Mouse (Mus musculus) heart, postnatal 0 days (tissue): ENCODE results near the gene 4930404H24Rik. TPM values are rescaled to one million over a fixed set of nuclear protein-coding genes. Genes with fewer than 3 reads are reported as not detected.

ENCODE experiments used
- ATAC-seq: fragments of 200-750 bp; cut with Nextera tagmentation; 2 replicates; pipeline ENCODE4 v1.8.0; 2017; ENCODE audit warnings: low read depth, moderate number of reproducible peaks, moderate library complexity; ENCODE audit not compliant: insufficient read depth
- DNase-seq: peaks from one replicate; pipeline ENCODE4 v3.0.0-alpha.2; 2016; ENCODE audit warnings: low spot score
- H3K27ac ChIP-seq: fragments of 300-500 bp; sonication (generic); 2 replicates; pipeline ENCODE4 v1.5.1; 2014; ENCODE audit warnings: low read depth, mild to moderate bottlenecking
- H3K27me3 ChIP-seq: fragments of 300-500 bp; sonication (generic); 2 replicates; pipeline ENCODE4 v1.6.1; 2014; ENCODE audit warnings: low read length, mixed read lengths; ENCODE audit not compliant: control insufficient read depth, insufficient read depth
- H3K36me3 ChIP-seq: fragments of 300-500 bp; sonication (generic); replicated peaks from 2 replicates; pipeline ENCODE4 v1.6.1; 2014; ENCODE audit warnings: low read length, mixed read lengths; ENCODE audit not compliant: control insufficient read depth, insufficient read depth
- H3K4me1 ChIP-seq: fragments of 300-500 bp; sonication (generic); 2 replicates; pipeline ENCODE4 v1.6.1; 2014; ENCODE audit warnings: antibody characterized with exemption; ENCODE audit not compliant: control insufficient read depth, insufficient read depth
- H3K4me2 ChIP-seq: fragments of 300-500 bp; sonication (generic); 2 replicates; pipeline ENCODE4 v1.6.1; 2014; ENCODE audit warnings: low read depth, mild to moderate bottlenecking, low read length, moderate library complexity
- H3K4me3 ChIP-seq: fragments of 300-500 bp; sonication (generic); 2 replicates; pipeline ENCODE4 v1.5.1; 2014; ENCODE audit warnings: low read depth, low read length
- H3K9ac ChIP-seq: fragments of 300-500 bp; sonication (generic); replicated peaks from 2 replicates; pipeline ENCODE4 v1.6.1; 2014; ENCODE audit warnings: low read depth, low read length, mixed read lengths
- H3K9me3 ChIP-seq: fragments of 300-500 bp; sonication (generic); replicated peaks from 2 replicates; pipeline ENCODE4 v1.6.1; 2016; ENCODE audit warnings: low read length; ENCODE audit not compliant: control insufficient read depth
- CTCF ChIP-seq: IDR thresholded peaks from 2 replicates; pipeline ENCODE4 v1.5.1; 2016; ENCODE audit warnings: antibody characterized with exemption, control low read depth, low read depth
- EP300 ChIP-seq: IDR thresholded peaks from 2 replicates; pipeline ENCODE4 v1.6.1; 2016; ENCODE audit warnings: antibody characterized with exemption, low read depth
- WGBS: fragments of 180-500 bp; shearing (Covaris S2); extraction: QIAGEN DNeasy Blood & Tissue Kit; methylation state at CpG from one replicate; pipeline ENCODE4 v1.1.7; 2014; 5-methylcytosine and 5-hydroxymethylcytosine counted together
- polyA plus RNA-seq: library from polyadenylated mRNA; unstranded; fragments of >200 nt; fragmentation: Nextera tagmentation; extraction: Ambion mirVana; gene quantifications from 2 replicates; pipeline ENCODE4 v1.2.1, GENCODE M21; 2015
- total RNA-seq: library from RNA; depleted of rRNA; stranded (reverse); fragments of >200 nt; gene quantifications from 2 replicates; pipeline ENCODE4 v1.2.3, GENCODE M21; 2014; ENCODE audit warnings: low replicate concordance

The 4930404H24Rik gene
- total and polyA plus RNA-seq, 2 experiments from 2014 or later, result 0.45 TPM; not detected in 1

DNA sequence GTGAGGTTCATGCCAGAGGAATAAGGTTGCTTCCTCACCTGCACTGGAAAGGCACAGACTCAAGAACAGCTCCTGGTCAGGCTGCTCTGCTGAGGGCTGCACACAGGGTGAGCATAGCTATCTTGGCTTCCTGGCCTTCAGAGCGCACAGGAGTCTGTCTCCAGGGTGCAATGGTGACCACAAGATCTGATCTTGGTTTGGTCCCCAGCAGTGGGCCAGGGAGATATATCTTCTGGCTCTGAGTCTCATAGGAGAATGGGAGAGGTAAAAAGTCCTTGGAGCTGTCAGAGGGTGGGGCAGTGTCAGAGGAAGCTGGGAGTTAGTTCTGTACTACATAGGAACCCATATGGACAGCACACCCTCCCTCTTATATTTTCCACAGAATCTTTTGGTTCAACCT lies 13.1 kb upstream of the 4930404H24Rik start:
- 73% methylated on average over 1 of the region's 1 CpGs for WGBS
- no peak overlapping the region for H3K27ac ChIP-seq
- peaks cover 24% of the 10 kb centered on the region for H3K4me1 ChIP-seq
- H3K4me2 ChIP-seq, result no peak overlapping the region
- DNase-seq (no peak), ATAC-seq (no peak)
- no peaks in the 10 kb centered on the region for H3K27me3 ChIP-seq
- H3K9me3 ChIP-seq, result no peaks in the 10 kb centered on the region
- no peak overlapping the region for H3K4me3 ChIP-seq
- no peak for TF ChIP-seq EP300
- TF ChIP-seq CTCF, result no peak
- H3K9ac ChIP-seq, result no peak overlapping the region
- no peaks in the 10 kb centered on the region for H3K36me3 ChIP-seq

DNA sequence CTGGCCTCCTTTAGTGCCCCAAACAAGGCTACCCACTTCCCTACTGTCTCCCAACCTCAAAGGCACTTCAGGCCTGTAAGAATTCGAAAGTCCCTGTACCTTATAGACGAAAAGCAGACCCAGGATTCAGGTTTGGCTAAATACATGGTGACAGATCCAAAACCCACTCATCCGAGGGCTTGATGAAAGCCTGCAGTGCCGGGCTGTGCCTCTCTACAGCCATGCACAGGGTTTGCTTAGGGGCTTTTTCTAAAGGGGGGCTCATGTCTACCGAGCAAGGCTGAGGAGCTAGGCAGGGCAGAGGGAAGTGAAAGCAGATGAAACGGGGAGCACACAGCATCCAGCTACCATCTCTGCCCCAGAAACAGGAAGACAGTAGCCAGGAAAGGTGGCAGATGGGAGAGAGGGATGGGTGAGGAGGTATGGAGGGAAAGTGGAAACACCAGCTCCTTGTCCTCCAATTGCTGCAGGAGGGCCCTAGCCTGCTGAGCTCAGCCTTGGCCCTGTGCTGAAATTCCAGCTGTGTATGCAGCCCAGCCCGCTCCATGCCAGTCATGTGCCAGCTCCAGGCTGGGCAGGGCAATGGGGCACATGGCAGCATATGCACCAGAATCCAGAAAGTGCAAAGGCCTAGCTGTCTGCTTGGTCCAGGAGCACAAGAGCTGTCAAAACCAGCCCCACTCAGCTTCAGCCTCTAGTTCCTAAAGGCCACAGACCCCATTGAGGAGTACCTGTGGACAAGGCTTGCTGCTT lies 11.3 kb upstream of the 4930404H24Rik start:
- ATAC-seq (no peak), DNase-seq (no peak)
- Histone ChIP-seq H3K27me3 (no peaks in the 10 kb centered on the region), H3K36me3 (no peaks in the 10 kb centered on the region), H3K27ac (no peak overlapping the region), H3K9me3 (no peaks in the 10 kb centered on the region), H3K4me1 (peaks cover 6% of the 10 kb centered on the region), H3K9ac (no peak overlapping the region), H3K4me3 (no peak overlapping the region), H3K4me2 (no peak overlapping the region)
- WGBS, result 79% methylated on average over 7 of the region's 7 CpGs
- TF ChIP-seq CTCF (no peak), EP300 (no peak)

DNA sequence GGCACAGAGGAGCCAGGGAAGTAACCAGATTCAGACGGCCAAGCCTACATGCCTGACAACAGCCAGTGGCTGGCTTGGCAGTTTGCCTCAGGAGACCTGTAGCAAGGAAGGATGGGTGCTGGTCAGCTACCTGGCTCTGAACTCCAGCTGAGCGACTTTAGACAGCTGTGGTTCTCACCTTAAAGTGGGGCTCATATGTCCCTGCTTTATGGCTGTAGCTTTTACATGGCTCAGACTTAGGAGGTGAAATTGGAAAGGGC lies 10.8 kb upstream of the 4930404H24Rik start:
- Histone ChIP-seq H3K9me3 (no peaks in the 10 kb centered on the region), H3K4me3 (no peak overlapping the region), H3K27ac (no peak overlapping the region), H3K4me1 (peaks cover under 1% of the 10 kb centered on the region; the same call in 1 of the 2 replicates), H3K9ac (no peak overlapping the region), H3K4me2 (no peak overlapping the region), H3K36me3 (no peaks in the 10 kb centered on the region), H3K27me3 (no peaks in the 10 kb centered on the region)
- DNase-seq (no peak), ATAC-seq (no peak)
- WGBS, result 50% methylated on average over 2 of the region's 2 CpGs
- TF ChIP-seq EP300 (no peak), CTCF (no peak)

DNA sequence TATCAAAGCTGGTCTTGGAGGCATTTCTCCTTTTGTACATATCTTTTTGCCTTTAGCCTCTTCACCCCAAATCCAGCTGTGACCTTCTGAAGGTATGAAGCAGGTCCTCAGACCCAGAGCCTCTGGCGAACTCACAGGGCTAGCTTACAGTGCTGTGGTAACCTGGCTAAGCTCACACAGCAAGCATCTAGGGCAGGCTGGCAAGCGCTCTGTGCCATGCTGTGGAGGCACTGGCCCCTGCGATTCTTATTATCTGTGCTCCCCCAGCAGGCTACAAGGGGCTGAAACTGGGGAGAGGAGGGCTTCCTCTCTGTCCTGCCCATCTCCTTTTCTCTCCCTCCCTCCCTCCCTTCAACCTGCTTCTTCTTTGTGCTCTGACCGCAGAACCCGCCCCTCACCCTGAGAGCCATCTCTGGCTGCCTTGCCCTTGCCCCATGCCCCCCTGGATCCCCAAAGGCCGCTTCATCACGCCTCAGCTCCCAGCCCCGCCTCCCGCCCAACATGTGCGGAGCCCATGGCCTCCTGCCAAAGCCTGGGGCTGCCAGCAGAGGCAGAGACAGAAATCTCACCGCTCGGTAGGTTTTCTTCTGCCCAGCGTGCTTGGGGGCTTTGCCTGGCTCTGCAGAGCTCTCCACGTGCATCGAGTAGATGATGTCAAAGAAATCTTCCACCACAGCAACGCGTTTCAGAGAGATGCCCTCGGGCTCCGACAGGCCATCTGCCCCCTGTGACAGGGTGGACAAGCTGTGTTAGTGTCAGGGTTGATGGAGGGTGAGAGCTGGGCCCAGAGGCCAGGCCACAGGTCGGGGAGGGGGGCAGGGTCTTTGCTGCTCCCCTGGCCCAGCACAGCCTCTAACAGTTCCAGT lies 9.2 kb upstream of the 4930404H24Rik start:
- H3K4me2 ChIP-seq, result peak overlapping the region; percentile 39
- H3K4me1 ChIP-seq, result no peaks in the 10 kb centered on the region
- no peaks in the 10 kb centered on the region for H3K27me3 ChIP-seq
- H3K36me3 ChIP-seq, result no peaks in the 10 kb centered on the region
- no peak overlapping the region for H3K27ac ChIP-seq
- no peak overlapping the region for H3K9ac ChIP-seq
- TF ChIP-seq CTCF, result no peak
- TF ChIP-seq EP300, result no peak
- H3K9me3 ChIP-seq, result no peaks in the 10 kb centered on the region
- no peak overlapping the region for H3K4me3 ChIP-seq
- DNase-seq (peak; percentile 28), ATAC-seq (no peak)
- WGBS, result 11% methylated on average over 20 of the region's 20 CpGs

DNA sequence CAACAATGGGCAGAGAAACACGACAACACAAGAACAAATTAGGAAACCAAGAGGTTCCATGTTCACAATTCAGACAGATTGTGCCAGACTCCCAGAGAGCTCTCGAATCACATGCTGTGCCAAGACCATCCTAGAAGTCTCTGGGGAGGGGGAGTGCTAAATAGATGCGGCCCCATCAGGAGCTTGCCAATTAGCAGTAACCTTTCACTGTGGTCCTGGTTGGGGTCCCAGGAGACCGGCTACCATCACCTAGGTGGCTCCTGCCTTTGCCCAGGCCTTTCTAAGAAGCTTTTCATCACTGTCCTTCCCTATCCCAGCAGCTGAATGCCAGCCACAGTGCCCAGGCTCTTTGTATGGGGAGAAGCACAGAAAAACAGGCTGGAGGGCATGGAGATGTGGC lies 8.5 kb upstream of the 4930404H24Rik start:
- TF ChIP-seq CTCF (no peak), EP300 (no peak)
- DNase-seq (no peak), ATAC-seq (no peak)
- Histone ChIP-seq H3K36me3 (no peaks in the 10 kb centered on the region), H3K9ac (no peak overlapping the region), H3K27ac (no peak overlapping the region), H3K4me2 (no peak overlapping the region), H3K4me3 (no peak overlapping the region), H3K9me3 (no peaks in the 10 kb centered on the region), H3K27me3 (no peaks in the 10 kb centered on the region), H3K4me1 (no peaks in the 10 kb centered on the region)
- WGBS, result 62% methylated on average over 4 of the region's 4 CpGs
